Mouse (Mus musculus) lung, embryonic 14.5 days (tissue): ENCODE measurements at regions not wholly inside any gene's neighbourhood (a gene's known extent, or its start where the extent isn't known, plus 50 kb on each side); places are given as distances from the start of the nearest gene placed in this dataset.

ENCODE experiments used
- ATAC-seq: fragments of 200-750 bp; cut with Nextera tagmentation; 2 replicates; pipeline ENCODE4 v1.8.0; 2017; ENCODE audit warnings: mild to moderate bottlenecking, moderate TSS enrichment, moderate library complexity; ENCODE audit not compliant: insufficient read depth
- DNase-seq: peaks from one replicate; pipeline ENCODE4 v3.0.0-alpha.2; 2015
- H3K27ac ChIP-seq: fragments of 300-500 bp; sonication (generic); 2 replicates; pipeline ENCODE4 v1.5.1; 2014; ENCODE audit warnings: low read depth, mild to moderate bottlenecking, moderate library complexity
- H3K27me3 ChIP-seq: fragments of 300-500 bp; sonication (generic); 2 replicates; pipeline ENCODE4 v1.6.1; 2014; ENCODE audit warnings: low read length, control low read depth; ENCODE audit not compliant: insufficient read depth
- H3K36me3 ChIP-seq: fragments of 300-500 bp; sonication (generic); 2 replicates; pipeline ENCODE4 v1.6.1; 2014; ENCODE audit warnings: control low read depth; ENCODE audit not compliant: insufficient read depth
- H3K4me1 ChIP-seq: fragments of 300-500 bp; sonication (generic); 2 replicates; pipeline ENCODE4 v1.6.1; 2014; ENCODE audit warnings: antibody characterized with exemption, control low read depth; ENCODE audit not compliant: insufficient read depth
- H3K4me2 ChIP-seq: fragments of 300-500 bp; sonication (generic); 2 replicates; pipeline ENCODE4 v1.6.1; 2014; ENCODE audit warnings: mild to moderate bottlenecking
- H3K4me3 ChIP-seq: fragments of 300-500 bp; sonication (generic); 2 replicates; pipeline ENCODE4 v1.5.1; 2014; ENCODE audit warnings: low read depth, low read length
- H3K9ac ChIP-seq: fragments of 300-500 bp; sonication (generic); 2 replicates; pipeline ENCODE4 v1.6.1; 2014
- H3K9me3 ChIP-seq: fragments of 300-500 bp; sonication (generic); 2 replicates; pipeline ENCODE4 v1.6.1; 2016; ENCODE audit warnings: low read depth, low read length, control low read depth
- CTCF ChIP-seq: IDR thresholded peaks from 2 replicates; pipeline ENCODE4 v1.5.1; 2016; ENCODE audit warnings: antibody characterized with exemption, low read depth
- WGBS: fragments of 180-500 bp; shearing (Covaris S2); extraction: QIAGEN DNeasy Blood & Tissue Kit; methylation state at CpG from one replicate; pipeline ENCODE4 v1.1.7; 2014; 5-methylcytosine and 5-hydroxymethylcytosine counted together

DNA sequence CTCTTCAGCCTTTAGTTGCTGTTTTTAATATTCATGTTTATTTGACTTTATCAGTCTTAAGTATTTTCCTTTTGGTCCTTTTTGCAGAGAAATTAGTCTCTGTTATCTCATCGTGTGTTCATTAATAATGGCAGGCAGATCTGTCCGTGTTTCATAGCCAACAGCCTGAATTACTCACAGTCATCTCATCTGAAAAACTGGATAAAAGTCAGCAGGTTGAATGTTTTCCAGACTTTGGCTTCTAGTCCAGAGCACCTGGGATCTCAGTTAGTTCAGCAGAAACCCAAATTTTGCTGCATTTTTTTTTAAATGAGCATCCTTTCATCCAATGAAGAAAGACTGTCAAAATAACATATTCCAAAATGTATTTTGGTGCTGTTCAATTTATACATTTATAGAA lies 224.3 kb downstream of the Btg1 start:
- H3K4me3 ChIP-seq = no peak overlapping the region
- DNase-seq = no peak
- no peak for TF ChIP-seq CTCF
- no peaks in the 10 kb centered on the region for H3K9me3 ChIP-seq
- no peaks in the 10 kb centered on the region for H3K4me1 ChIP-seq
- WGBS = 41% methylated on average over 2 of the region's 2 CpGs
- H3K27ac ChIP-seq = no peak overlapping the region
- H3K4me2 ChIP-seq = no peak overlapping the region
- no peak overlapping the region for H3K9ac ChIP-seq
- no peaks in the 10 kb centered on the region for H3K27me3 ChIP-seq
- no peak for ATAC-seq
- H3K36me3 ChIP-seq = no peaks in the 10 kb centered on the region

DNA sequence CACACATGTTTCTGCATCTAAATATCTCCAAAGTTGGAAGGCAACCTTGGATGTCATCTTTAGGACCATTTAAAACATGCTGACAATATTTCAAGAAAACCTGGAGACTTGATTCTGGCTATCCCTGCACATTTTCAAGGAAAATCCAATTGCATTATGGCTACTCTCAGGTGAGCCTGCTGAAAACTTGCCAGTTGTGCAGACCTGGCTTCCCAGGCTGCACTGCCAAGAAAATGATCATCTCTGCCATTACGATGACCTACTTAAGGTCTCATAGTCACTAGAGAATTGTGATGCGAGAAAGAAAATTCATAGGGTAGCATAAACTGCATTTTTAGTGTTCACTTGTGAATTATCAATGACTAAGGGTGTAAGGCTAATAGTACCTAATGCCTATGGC lies 225.2 kb downstream of the Btg1 start:
- 86% methylated on average over 2 of the region's 2 CpGs for WGBS
- DNase-seq = no peak
- no peak for TF ChIP-seq CTCF
- Histone ChIP-seq H3K36me3 (no peaks in the 10 kb centered on the region), H3K4me2 (no peak overlapping the region), H3K27ac (no peak overlapping the region), H3K27me3 (no peaks in the 10 kb centered on the region), H3K4me3 (no peak overlapping the region), H3K9me3 (no peaks in the 10 kb centered on the region), H3K4me1 (no peaks in the 10 kb centered on the region), H3K9ac (no peak overlapping the region)
- no peak for ATAC-seq

- H3K27me3 ChIP-seq = no peaks in the 10 kb centered on the region
- H3K27ac ChIP-seq = no peak overlapping the region
- no peak for TF ChIP-seq CTCF
- ATAC-seq (no peak), DNase-seq (no peak)
- no peak overlapping the region for H3K4me3 ChIP-seq
- no peak overlapping the region for H3K9ac ChIP-seq
- H3K36me3 ChIP-seq = no peaks in the 10 kb centered on the region
- H3K4me1 ChIP-seq = no peaks in the 10 kb centered on the region
- H3K9me3 ChIP-seq = no peaks in the 10 kb centered on the region
- no peak overlapping the region for H3K4me2 ChIP-seq
- 64% methylated on average over 4 of the region's 4 CpGs for whole genome bisulfite sequencing
Observed at GRCm38 (mm10) chr10:96845906-96846305, 229.1 kb downstream of the Btg1 start.

GRCm38 (mm10) chr10:96847028-96847427 lies 230.2 kb downstream of the Btg1 start:
- no peak for ATAC-seq
- no peak overlapping the region for H3K4me2 ChIP-seq
- no peak overlapping the region for H3K9ac ChIP-seq
- H3K4me3 ChIP-seq = no peak overlapping the region
- no peaks in the 10 kb centered on the region for H3K27me3 ChIP-seq
- H3K36me3 ChIP-seq = no peaks in the 10 kb centered on the region
- WGBS = 67% methylated on average over 6 of the region's 6 CpGs
- no peak for DNase-seq
- no peak overlapping the region for H3K27ac ChIP-seq
- H3K4me1 ChIP-seq = no peaks in the 10 kb centered on the region
- no peaks in the 10 kb centered on the region for H3K9me3 ChIP-seq
- no peak for TF ChIP-seq CTCF

DNA sequence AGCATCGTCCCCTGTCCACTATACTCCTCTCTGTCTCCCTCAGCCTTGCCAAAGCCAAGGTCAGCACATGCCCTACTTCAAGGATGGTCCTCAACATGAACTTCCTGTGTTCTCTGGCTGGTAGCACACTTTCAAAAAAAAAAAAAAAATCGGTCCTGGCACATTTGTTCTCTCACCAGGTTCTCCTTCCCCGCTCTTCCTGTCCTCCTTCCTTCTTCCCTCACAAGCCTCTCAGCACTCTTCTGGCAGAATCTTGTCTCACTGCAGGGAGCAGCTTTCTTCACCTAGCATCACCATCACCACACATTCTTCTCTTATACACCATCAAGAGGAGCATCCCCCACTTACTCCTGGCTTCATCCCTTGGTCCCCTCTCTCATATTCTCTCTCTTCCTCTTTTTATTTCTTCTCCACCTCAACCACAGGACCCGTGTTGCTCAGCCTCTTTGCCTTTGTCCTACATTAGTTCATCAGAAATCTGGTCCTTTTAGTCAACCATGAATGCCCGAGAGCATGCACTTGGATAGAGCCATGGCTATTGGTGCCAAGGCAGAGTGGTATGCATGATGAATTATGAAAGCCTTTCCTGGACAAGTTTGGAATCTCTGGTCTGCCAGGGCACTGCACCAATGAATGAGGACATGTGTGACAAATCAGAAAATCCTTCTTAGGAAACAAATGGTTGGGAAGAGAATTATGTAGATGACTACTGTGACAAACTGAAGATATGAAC lies 230.8 kb downstream of the Btg1 start:
- Histone ChIP-seq H3K4me1 (no peaks in the 10 kb centered on the region), H3K4me2 (no peak overlapping the region), H3K27me3 (no peaks in the 10 kb centered on the region), H3K36me3 (no peaks in the 10 kb centered on the region), H3K4me3 (no peak overlapping the region), H3K27ac (no peak overlapping the region), H3K9ac (no peak overlapping the region), H3K9me3 (no peaks in the 10 kb centered on the region)
- no peak for ATAC-seq
- no peak for DNase-seq
- TF ChIP-seq CTCF = no peak
- WGBS = 76% methylated on average over 5 of the region's 5 CpGs

DNA sequence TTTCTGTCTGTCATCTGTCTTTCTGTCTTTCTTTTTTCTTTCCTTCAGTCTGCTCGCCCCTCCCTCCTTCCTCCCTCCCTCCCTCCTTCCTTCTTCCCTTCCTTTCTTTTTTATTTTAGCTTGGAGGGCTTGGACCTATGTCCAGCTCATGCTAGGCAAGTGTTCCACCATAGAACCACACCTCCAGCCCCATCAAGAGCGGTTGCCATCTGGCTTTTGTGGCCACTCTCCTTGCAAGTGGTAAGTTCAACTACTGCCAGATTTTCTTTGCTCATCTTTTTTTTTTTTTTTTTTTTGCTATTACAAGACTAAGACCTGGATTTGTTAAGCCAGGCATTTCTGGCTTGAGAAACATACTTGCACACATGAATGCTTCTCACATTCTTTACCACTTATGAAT lies 231.7 kb downstream of the Btg1 start:
- Histone ChIP-seq H3K4me3 (no peak overlapping the region), H3K4me1 (no peaks in the 10 kb centered on the region), H3K9ac (no peak overlapping the region), H3K36me3 (no peaks in the 10 kb centered on the region), H3K27me3 (no peaks in the 10 kb centered on the region), H3K4me2 (no peak overlapping the region), H3K9me3 (no peaks in the 10 kb centered on the region), H3K27ac (no peak overlapping the region)
- TF ChIP-seq CTCF = no peak
- WGBS = 92% methylated on average over 2 of the region's 2 CpGs
- ATAC-seq = no peak
- DNase-seq = no peak

DNA sequence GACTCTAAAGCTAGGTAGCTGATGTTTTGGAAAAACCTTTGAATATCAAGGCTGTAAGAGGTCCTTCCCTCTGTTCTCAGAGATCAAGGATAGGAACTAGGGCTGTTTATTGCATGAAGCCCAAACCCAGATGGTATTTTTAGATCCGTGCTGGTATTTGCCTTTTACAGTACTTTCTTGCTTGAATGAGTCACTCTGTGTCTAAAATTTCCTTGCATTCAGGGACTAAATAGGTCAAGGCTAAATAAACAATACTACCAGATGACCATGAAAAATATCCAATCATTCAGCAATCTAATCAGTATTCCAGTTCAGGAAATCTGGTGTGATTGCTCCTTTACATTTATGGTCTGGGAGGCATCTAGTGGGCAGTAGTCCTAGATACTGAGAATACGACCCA lies 243.6 kb downstream of the Btg1 start:
- H3K27me3 ChIP-seq = no peaks in the 10 kb centered on the region
- no peak overlapping the region for H3K9ac ChIP-seq
- DNase-seq (no peak), ATAC-seq (no peak)
- no peaks in the 10 kb centered on the region for H3K36me3 ChIP-seq
- no peak for TF ChIP-seq CTCF
- no peak overlapping the region for H3K27ac ChIP-seq
- no peak overlapping the region for H3K4me3 ChIP-seq
- H3K9me3 ChIP-seq = no peaks in the 10 kb centered on the region
- no peak overlapping the region for H3K4me2 ChIP-seq
- 78% methylated on average over 2 of the region's 2 CpGs for WGBS
- no peaks in the 10 kb centered on the region for H3K4me1 ChIP-seq

DNA sequence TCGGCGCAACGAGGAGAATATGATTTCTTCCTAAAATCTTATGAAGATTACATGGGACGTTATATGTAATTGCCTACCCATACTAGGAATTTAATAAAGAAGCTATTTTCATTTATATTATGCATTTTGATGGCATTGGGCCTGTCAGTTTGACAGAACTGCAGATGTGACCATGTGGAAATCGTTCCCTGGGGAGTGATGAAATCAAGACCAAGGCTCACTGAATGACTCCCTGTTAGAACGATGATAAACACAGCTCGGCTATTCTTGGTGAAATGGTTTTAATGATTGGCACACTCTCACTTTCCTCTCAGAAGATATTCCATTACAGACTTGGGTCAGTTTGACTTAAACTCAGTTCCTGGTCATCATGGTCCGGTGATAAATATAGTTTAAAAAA lies 246.4 kb downstream of the Btg1 start:
- Histone ChIP-seq H3K4me2 (no peak overlapping the region), H3K27me3 (no peaks in the 10 kb centered on the region), H3K9me3 (no peaks in the 10 kb centered on the region), H3K9ac (no peak overlapping the region), H3K27ac (no peak overlapping the region), H3K4me1 (no peaks in the 10 kb centered on the region), H3K4me3 (no peak overlapping the region), H3K36me3 (no peaks in the 10 kb centered on the region)
- WGBS = 82% methylated on average over 8 of the region's 8 CpGs
- DNase-seq (no peak), ATAC-seq (no peak)
- no peak for TF ChIP-seq CTCF
